Mouse (Mus musculus) myocyte (in vitro differentiated cells): Measurements from ENCODE around the gene Abt1. TPM values are rescaled to one million over a fixed set of nuclear protein-coding genes. Genes with fewer than 3 reads are reported as not detected.

Source experiments
- H3K27me3 ChIP-seq: one replicate; pipeline ENCODE4 v1.6.1; 2011; ENCODE audit not compliant: control insufficient read depth, insufficient read depth, insufficient read length
- H3K36me3 ChIP-seq: one replicate; pipeline ENCODE4 v1.6.1; 2011; ENCODE audit not compliant: control insufficient read depth, insufficient read depth
- H3K4me2 ChIP-seq: one replicate; pipeline ENCODE4 v1.6.1; 2011; ENCODE audit warnings: low read depth, control low read depth
- H3K4me3 ChIP-seq: one replicate; pipeline ENCODE4 v1.5.1; 2011; ENCODE audit warnings: mild to moderate bottlenecking, control low read depth, moderate library complexity
- H3K79me2 ChIP-seq: one replicate; pipeline ENCODE4 v1.6.1; 2011; ENCODE audit not compliant: control insufficient read depth, insufficient read depth
- H3ac ChIP-seq: one replicate; pipeline ENCODE4 v1.6.1; 2011; ENCODE audit not compliant: control insufficient read depth, insufficient read length
- CEBPB ChIP-seq: IDR thresholded peaks from 2 replicates; pipeline ENCODE4 v1.6.1; 2011; ENCODE audit warnings: mild to moderate bottlenecking, moderate library complexity; ENCODE audit not compliant: poor library complexity, insufficient read depth, severe bottlenecking
- E2F4 ChIP-seq: IDR thresholded peaks from one replicate; pipeline ENCODE4 v1.6.1; 2011; ENCODE audit warnings: mild to moderate bottlenecking, control low read depth, moderate library complexity; ENCODE audit not compliant: insufficient read depth
- MAX ChIP-seq: IDR thresholded peaks from one replicate; pipeline ENCODE4 v1.6.1; 2011; ENCODE audit warnings: low read depth, mild to moderate bottlenecking, control low read depth
- MYOD1 ChIP-seq, 3 experiments: IDR thresholded peaks; one replicate each; pipeline ENCODE4 v1.6.1; 2011; ENCODE audit warnings: control low read depth in 2 of 3, low read depth in 2 of 3, mild to moderate bottlenecking in 2 of 3, moderate library complexity in 1 of 3; ENCODE audit not compliant: insufficient read length in 2 of 3, control insufficient read depth in 1 of 3
- MYOG ChIP-seq, 3 experiments: IDR thresholded peaks; one replicate each; pipeline ENCODE4 v1.6.1; 2011; ENCODE audit warnings: control low read depth in 2 of 3, low read depth in 2 of 3, mild to moderate bottlenecking in 2 of 3; ENCODE audit not compliant: insufficient read length in 2 of 3, control insufficient read depth in 1 of 3, insufficient read depth in 1 of 3
- POLR2A ChIP-seq: IDR thresholded peaks from one replicate; pipeline ENCODE4 v1.6.1; 2011; ENCODE audit warnings: low read depth, mild to moderate bottlenecking, control low read depth, moderate library complexity; ENCODE audit not compliant: insufficient read length
- POLR2AphosphoS2 ChIP-seq: IDR thresholded peaks from one replicate; pipeline ENCODE4 v1.6.1; 2011; ENCODE audit warnings: low read depth, control low read depth; ENCODE audit not compliant: insufficient read length
- REST ChIP-seq: IDR thresholded peaks from one replicate; pipeline ENCODE4 v1.6.1; 2011; ENCODE audit warnings: mild to moderate bottlenecking, control low read depth, moderate library complexity; ENCODE audit not compliant: insufficient read depth, insufficient read length
- SRF ChIP-seq: IDR thresholded peaks from one replicate; pipeline ENCODE4 v1.6.1; 2011; ENCODE audit warnings: low read depth; ENCODE audit not compliant: control insufficient read depth, insufficient read length
- TCF12 ChIP-seq: IDR thresholded peaks from one replicate; pipeline ENCODE4 v1.6.1; 2011; ENCODE audit warnings: mild to moderate bottlenecking, control low read depth; ENCODE audit not compliant: poor library complexity, insufficient read depth, severe bottlenecking
- TCF3 ChIP-seq: IDR thresholded peaks from one replicate; pipeline ENCODE4 v1.6.1; 2011; ENCODE audit warnings: low read depth, control low read depth; ENCODE audit not compliant: insufficient read length
- USF1 ChIP-seq: IDR thresholded peaks from one replicate; pipeline ENCODE4 v1.6.1; 2011; ENCODE audit warnings: low read depth, mild to moderate bottlenecking, control low read depth, moderate library complexity
- polyA plus RNA-seq: library from polyadenylated mRNA; unstranded; fragments of >200 nt; fragmentation: generic; extraction: Trizol; gene quantifications from one replicate; pipeline ENCODE4 v1.2.1, GENCODE M21; 2012; ENCODE audit warnings: missing spikeins

The Abt1 gene
- 7.4 TPM for polyA plus RNA-seq

- Histone ChIP-seq H3K4me3 (peak within 1 kb of the TSS; percentile 97), H3K27me3 (no peaks in the 10 kb centered on the region), H3K4me2 (peak within 1 kb of the TSS; percentile 89), H3K79me2 (peaks cover 19% of the 10 kb centered on the region), H3K36me3 (peaks cover 19% of the 10 kb centered on the region), H3ac (peak within 1 kb of the TSS; percentile 35)
- TF ChIP-seq MYOG (IDR thresholded peaks at IDR 0.05; ENCODE audit: control insufficient read depth in 1 of 3, insufficient read depth in 1 of 3, insufficient read length in 2 of 3, low read depth in 2 of 3), result peak in 1 of 3 experiments; percentile 24
- no peak for TF ChIP-seq MAX
- no peak for TF ChIP-seq CEBPB
- TF ChIP-seq POLR2A, result peak; percentile 64
- TF ChIP-seq TCF12, result no peak
- TF ChIP-seq TCF3, result no peak
- no peak for TF ChIP-seq E2F4
- peak; percentile 65 for TF ChIP-seq POLR2AphosphoS2
- no peak for TF ChIP-seq REST
- TF ChIP-seq SRF, result peak; percentile 64
- peak in 2 of 3 experiments; percentile 24 to 36 for TF ChIP-seq MYOD1 (IDR thresholded peaks at IDR 0.05; ENCODE audit: control insufficient read depth in 1 of 3, insufficient read length in 2 of 3, low read depth in 2 of 3)
- TF ChIP-seq USF1, result no peak
Measured at GRCm38 (mm10) chr13:23423286-23424051, at the start of gene Abt1. Gene Abt1, minus strand, starts transcription at chr13:23423866.

- TF ChIP-seq POLR2A (no peak), POLR2AphosphoS2 (no peak), USF1 (no peak), SRF (no peak), CEBPB (no peak), MYOG (IDR thresholded peaks at IDR 0.05; ENCODE audit: control insufficient read depth in 1 of 3, insufficient read depth in 1 of 3, insufficient read length in 2 of 3, low read depth in 2 of 3) (no peak), REST (no peak), TCF3 (no peak), E2F4 (no peak), MYOD1 (IDR thresholded peaks at IDR 0.05; ENCODE audit: control insufficient read depth in 1 of 3, insufficient read length in 2 of 3, low read depth in 2 of 3) (no peak), MAX (no peak)
- Histone ChIP-seq H3K4me2 (no peak overlapping the region), H3ac (no peak overlapping the region), H3K36me3 (no peaks in the 10 kb centered on the region), H3K4me3 (no peak overlapping the region), H3K27me3 (no peaks in the 10 kb centered on the region), H3K79me2 (no peaks in the 10 kb centered on the region)
Measured at GRCm38 (mm10) chr13:23466911-23467310, 43.2 kb upstream of the Abt1 start.

- Histone ChIP-seq H3K27me3 (no peaks in the 10 kb centered on the region), H3ac (no peak overlapping the region), H3K79me2 (no peaks in the 10 kb centered on the region), H3K4me3 (no peak overlapping the region), H3K4me2 (peak overlapping the region; percentile 94), H3K36me3 (no peaks in the 10 kb centered on the region)
- no peak for TF ChIP-seq CEBPB
- TF ChIP-seq TCF3, result no peak
- TF ChIP-seq E2F4, result no peak
Measured at GRCm38 (mm10) chr13:23466306-23466705, 42.6 kb upstream of the Abt1 start.

GRCm38 (mm10) chr13:23465600-23466109 is 42.0 kb upstream of the Abt1 start, which contains the start of gene Btn1a1:
Gene Btn1a1, minus strand, starts transcription at chr13:23465901.
- no peaks in the 10 kb centered on the region for H3K79me2 ChIP-seq
- TF ChIP-seq TCF12 (no peak), CEBPB (no peak), TCF3 (no peak), MYOD1 (IDR thresholded peaks at IDR 0.05; ENCODE audit: control insufficient read depth in 1 of 3, insufficient read length in 2 of 3, low read depth in 2 of 3) (no peak), MYOG (IDR thresholded peaks at IDR 0.05; ENCODE audit: control insufficient read depth in 1 of 3, insufficient read depth in 1 of 3, insufficient read length in 2 of 3, low read depth in 2 of 3) (no peak), POLR2A (no peak), REST (no peak), E2F4 (no peak), POLR2AphosphoS2 (no peak), USF1 (no peak), SRF (no peak), MAX (no peak)
- H3K4me2 ChIP-seq, result peak within 1 kb of the TSS; percentile 94
- no peak within 1 kb of the TSS for H3ac ChIP-seq
- H3K36me3 ChIP-seq, result no peaks in the 10 kb centered on the region
- peak within 1 kb of the TSS; percentile 31 for H3K4me3 ChIP-seq
- no peaks in the 10 kb centered on the region for H3K27me3 ChIP-seq
